Mouse (Mus musculus) limb, embryonic 13.5 days (tissue): ENCODE measurements around the gene Adnp. TPM values are rescaled to one million over a fixed set of nuclear protein-coding genes. Genes with fewer than 3 reads are reported as not detected.

ENCODE experiments used
- ATAC-seq: fragments of 200-750 bp; cut with Nextera tagmentation; 2 replicates; pipeline ENCODE4 v1.8.0; 2017; ENCODE audit warnings: low read depth, moderate number of reproducible peaks, moderate TSS enrichment; ENCODE audit not compliant: low FRiP score
- H3K27ac ChIP-seq: fragments of 300-500 bp; sonication (generic); 2 replicates; pipeline ENCODE4 v1.5.1; 2015; ENCODE audit warnings: inconsistent platforms, mild to moderate bottlenecking, moderate library complexity
- H3K27me3 ChIP-seq: fragments of 300-500 bp; sonication (generic); 2 replicates; pipeline ENCODE4 v1.6.1; 2015; ENCODE audit warnings: mild to moderate bottlenecking, inconsistent platforms
- H3K36me3 ChIP-seq: fragments of 300-500 bp; sonication (generic); 2 replicates; pipeline ENCODE4 v1.6.1; 2015; ENCODE audit warnings: inconsistent platforms, mild to moderate bottlenecking, moderate library complexity
- H3K4me1 ChIP-seq: fragments of 300-500 bp; sonication (generic); 2 replicates; pipeline ENCODE4 v1.6.1; 2015; ENCODE audit warnings: inconsistent platforms
- H3K4me2 ChIP-seq: fragments of 300-500 bp; sonication (generic); replicated peaks from 2 replicates; pipeline ENCODE4 v1.6.1; 2015; ENCODE audit warnings: inconsistent platforms, mild to moderate bottlenecking, moderate library complexity
- H3K4me3 ChIP-seq: fragments of 300-500 bp; sonication (generic); 2 replicates; pipeline ENCODE4 v1.5.1; 2015; ENCODE audit warnings: moderate library complexity, mild to moderate bottlenecking, inconsistent platforms
- H3K9ac ChIP-seq: fragments of 300-500 bp; sonication (generic); 2 replicates; pipeline ENCODE4 v1.6.1; 2015; ENCODE audit warnings: mild to moderate bottlenecking, inconsistent platforms
- H3K9me3 ChIP-seq: fragments of 300-500 bp; sonication (generic); 2 replicates; pipeline ENCODE4 v1.6.1; 2016; ENCODE audit warnings: inconsistent platforms
- WGBS: fragments of 180-500 bp; shearing (Covaris S2); methylation state at CpG from one replicate; pipeline ENCODE4 v1.1.7; 2015; 5-methylcytosine and 5-hydroxymethylcytosine counted together
- polyA plus RNA-seq: library from polyadenylated mRNA; unstranded; fragments of >200 nt; fragmentation: Nextera tagmentation; extraction: Ambion mirVana; gene quantifications from 2 replicates; pipeline ENCODE4 v1.2.1, GENCODE M21; 2015

Adnp gene
- polyA plus RNA-seq, 1 experiment from 2014 or later: 3.1 TPM

- Histone ChIP-seq H3K27ac (no peak overlapping the region), H3K9me3 (no peaks in the 10 kb centered on the region), H3K4me1 (peaks cover 72% of the 10 kb centered on the region), H3K4me3 (no peak overlapping the region), H3K4me2 (no peak overlapping the region), H3K27me3 (no peaks in the 10 kb centered on the region), H3K36me3 (peaks cover 54% of the 10 kb centered on the region), H3K9ac (no peak overlapping the region)
- ATAC-seq: no peak
- 86% methylated on average over 4 of the region's 5 CpGs for WGBS
Observed at GRCm38 (mm10) chr2:168200014-168200691, 6.8 kb downstream of the Adnp start.

GRCm38 (mm10) chr2:168199476-168199875, 7.4 kb downstream of the Adnp start:
- 82% methylated on average over 4 of the region's 4 CpGs for WGBS
- Histone ChIP-seq H3K4me2 (peak overlapping the region; percentile 42), H3K9me3 (no peaks in the 10 kb centered on the region), H3K27me3 (no peaks in the 10 kb centered on the region), H3K36me3 (peaks cover 48% of the 10 kb centered on the region), H3K4me1 (peaks cover 66% of the 10 kb centered on the region), H3K4me3 (no peak overlapping the region), H3K9ac (no peak overlapping the region), H3K27ac (no peak overlapping the region; the same call in 1 of the 2 replicates)
- ATAC-seq: no peak

GRCm38 (mm10) chr2:168198421-168198820, 8.5 kb downstream of the Adnp start:
- Histone ChIP-seq H3K9me3 (no peaks in the 10 kb centered on the region), H3K4me3 (no peak overlapping the region), H3K9ac (no peak overlapping the region), H3K36me3 (peaks cover 39% of the 10 kb centered on the region), H3K4me2 (no peak overlapping the region), H3K27me3 (no peaks in the 10 kb centered on the region), H3K4me1 (peaks cover 62% of the 10 kb centered on the region), H3K27ac (no peak overlapping the region)
- WGBS: 72% methylated on average over 1 of the region's 1 CpGs
- ATAC-seq: no peak

GRCm38 (mm10) chr2:168195721-168196120, 11.2 kb downstream of the Adnp start:
- WGBS: 70% methylated on average over 2 of the region's 2 CpGs
- Histone ChIP-seq H3K9me3 (no peaks in the 10 kb centered on the region), H3K4me1 (peaks cover 69% of the 10 kb centered on the region), H3K4me2 (no peak overlapping the region), H3K9ac (no peak overlapping the region), H3K4me3 (no peak overlapping the region), H3K36me3 (peaks cover 31% of the 10 kb centered on the region), H3K27me3 (no peaks in the 10 kb centered on the region), H3K27ac (no peak overlapping the region)
- no peak for ATAC-seq

GRCm38 (mm10) chr2:168193685-168194084, 13.2 kb downstream of the Adnp start:
- Histone ChIP-seq H3K4me1 (peaks cover 64% of the 10 kb centered on the region), H3K36me3 (peaks cover 25% of the 10 kb centered on the region), H3K4me2 (no peak overlapping the region), H3K27me3 (no peaks in the 10 kb centered on the region), H3K9ac (no peak overlapping the region), H3K9me3 (no peaks in the 10 kb centered on the region), H3K4me3 (no peak overlapping the region), H3K27ac (no peak overlapping the region)
- 75% methylated on average over 2 of the region's 2 CpGs for WGBS
- ATAC-seq: no peak

GRCm38 (mm10) chr2:168191856-168192255, 15.1 kb downstream of the Adnp start:
- WGBS: 79% methylated on average over 2 of the region's 2 CpGs
- Histone ChIP-seq H3K4me2 (no peak overlapping the region), H3K27ac (no peak overlapping the region), H3K36me3 (peaks cover 29% of the 10 kb centered on the region), H3K9ac (no peak overlapping the region), H3K4me3 (no peak overlapping the region), H3K9me3 (no peaks in the 10 kb centered on the region), H3K27me3 (no peaks in the 10 kb centered on the region), H3K4me1 (peaks cover 52% of the 10 kb centered on the region)
- no peak for ATAC-seq

GRCm38 (mm10) chr2:168175946-168176345, 31.0 kb downstream of the Adnp start:
- H3K4me2 ChIP-seq: no peak overlapping the region
- no peaks in the 10 kb centered on the region; the same call in 1 of the 2 replicates for H3K4me1 ChIP-seq
- H3K4me3 ChIP-seq: no peak overlapping the region
- WGBS: 50% methylated on average over 7 of the region's 7 CpGs
- no peaks in the 10 kb centered on the region for H3K9me3 ChIP-seq
- no peak overlapping the region for H3K9ac ChIP-seq
- no peak overlapping the region for H3K27ac ChIP-seq
- H3K27me3 ChIP-seq: no peaks in the 10 kb centered on the region
- ATAC-seq: no peak
- peaks cover 47% of the 10 kb centered on the region for H3K36me3 ChIP-seq

- peaks cover 41% of the 10 kb centered on the region for H3K4me1 ChIP-seq
- 0 out of 2 replicates have a peak overlapping the region, but pooled peaks have one; percentile 8 for H3K4me3 ChIP-seq
Observed at GRCm38 (mm10) chr2:168170167-168170685, 36.7 kb downstream of the Adnp start.

GRCm38 (mm10) chr2:168169800-168170113, 37.2 kb downstream of the Adnp start:
- Histone ChIP-seq H3K4me3 (0 out of 2 replicates have a peak overlapping the region, but pooled peaks have one; percentile 8), H3K9me3 (no peaks in the 10 kb centered on the region), H3K27ac (peak overlapping the region; percentile 96), H3K9ac (peak overlapping the region; percentile 31; the same call in 1 of the 2 replicates), H3K36me3 (peaks cover 9% of the 10 kb centered on the region; the same call in 1 of the 2 replicates), H3K4me1 (peaks cover 41% of the 10 kb centered on the region), H3K27me3 (no peaks in the 10 kb centered on the region), H3K4me2 (peak overlapping the region; percentile 55)
- ATAC-seq: no peak; the same call in 1 of the 2 replicates
- 1% methylated on average over 9 of the region's 9 CpGs for WGBS

More at GRCm38 (mm10) chr2:168170167-168170685, 36.7 kb downstream of the Adnp start:
- Histone ChIP-seq H3K9me3 (no peaks in the 10 kb centered on the region), H3K9ac (no peak overlapping the region; the same call in 1 of the 2 replicates), H3K27me3 (no peaks in the 10 kb centered on the region), H3K4me2 (peak overlapping the region; percentile 55), H3K27ac (peak overlapping the region; percentile 96), H3K36me3 (peaks cover 14% of the 10 kb centered on the region)
- WGBS: 8% methylated on average over 13 of the region's 13 CpGs
- peak; percentile 22 for ATAC-seq

GRCm38 (mm10) chr2:168168892-168169799, 37.8 kb downstream of the Adnp start:
- 16% methylated on average over 9 of the region's 9 CpGs for WGBS
- peaks cover 41% of the 10 kb centered on the region for H3K4me1 ChIP-seq
- no peaks in the 10 kb centered on the region for H3K27me3 ChIP-seq
- 0 out of 2 replicates have a peak overlapping the region, but pooled peaks have one; percentile 8 for H3K4me3 ChIP-seq
- H3K27ac ChIP-seq: peak overlapping the region; percentile 96
- H3K9ac ChIP-seq: peak overlapping the region; percentile 43; the same call in 1 of the 2 replicates
- H3K9me3 ChIP-seq: no peaks in the 10 kb centered on the region
- H3K4me2 ChIP-seq: peak overlapping the region; percentile 55
- peak; percentile 85 for ATAC-seq
- peaks cover 8% of the 10 kb centered on the region; the same call in 1 of the 2 replicates for H3K36me3 ChIP-seq

GRCm38 (mm10) chr2:168167781-168168180, 39.1 kb downstream of the Adnp start:
- Histone ChIP-seq H3K4me2 (no peak overlapping the region), H3K9ac (no peak overlapping the region), H3K9me3 (no peaks in the 10 kb centered on the region), H3K27me3 (no peaks in the 10 kb centered on the region), H3K4me3 (no peak overlapping the region), H3K4me1 (peaks cover 41% of the 10 kb centered on the region), H3K27ac (peak overlapping the region; percentile 96; the same call in 1 of the 2 replicates), H3K36me3 (peaks cover 5% of the 10 kb centered on the region; the same call in 1 of the 2 replicates)
- ATAC-seq: no peak
- 53% methylated on average over 3 of the region's 3 CpGs for WGBS
